Mouse (Mus musculus) heart, postnatal 0 days (tissue): ENCODE measurements around the gene Ube2s. TPM values are rescaled to one million over a fixed set of nuclear protein-coding genes. Genes with fewer than 3 reads are reported as not detected.

Source experiments
- ATAC-seq: fragments of 200-750 bp; cut with Nextera tagmentation; 2 replicates; pipeline ENCODE4 v1.8.0; 2017; ENCODE audit warnings: low read depth, moderate number of reproducible peaks, moderate library complexity; ENCODE audit not compliant: insufficient read depth
- DNase-seq: peaks from one replicate; pipeline ENCODE4 v3.0.0-alpha.2; 2016; ENCODE audit warnings: low spot score
- H3K27ac ChIP-seq: fragments of 300-500 bp; sonication (generic); 2 replicates; pipeline ENCODE4 v1.5.1; 2014; ENCODE audit warnings: low read depth, mild to moderate bottlenecking
- H3K27me3 ChIP-seq: fragments of 300-500 bp; sonication (generic); 2 replicates; pipeline ENCODE4 v1.6.1; 2014; ENCODE audit warnings: low read length, mixed read lengths; ENCODE audit not compliant: control insufficient read depth, insufficient read depth
- H3K36me3 ChIP-seq: fragments of 300-500 bp; sonication (generic); replicated peaks from 2 replicates; pipeline ENCODE4 v1.6.1; 2014; ENCODE audit warnings: low read length, mixed read lengths; ENCODE audit not compliant: control insufficient read depth, insufficient read depth
- H3K4me1 ChIP-seq: fragments of 300-500 bp; sonication (generic); 2 replicates; pipeline ENCODE4 v1.6.1; 2014; ENCODE audit warnings: antibody characterized with exemption; ENCODE audit not compliant: control insufficient read depth, insufficient read depth
- H3K4me2 ChIP-seq: fragments of 300-500 bp; sonication (generic); 2 replicates; pipeline ENCODE4 v1.6.1; 2014; ENCODE audit warnings: low read depth, mild to moderate bottlenecking, low read length, moderate library complexity
- H3K4me3 ChIP-seq: fragments of 300-500 bp; sonication (generic); 2 replicates; pipeline ENCODE4 v1.5.1; 2014; ENCODE audit warnings: low read depth, low read length
- H3K9ac ChIP-seq: fragments of 300-500 bp; sonication (generic); replicated peaks from 2 replicates; pipeline ENCODE4 v1.6.1; 2014; ENCODE audit warnings: low read depth, low read length, mixed read lengths
- H3K9me3 ChIP-seq: fragments of 300-500 bp; sonication (generic); replicated peaks from 2 replicates; pipeline ENCODE4 v1.6.1; 2016; ENCODE audit warnings: low read length; ENCODE audit not compliant: control insufficient read depth
- CTCF ChIP-seq: IDR thresholded peaks from 2 replicates; pipeline ENCODE4 v1.5.1; 2016; ENCODE audit warnings: antibody characterized with exemption, control low read depth, low read depth
- EP300 ChIP-seq: IDR thresholded peaks from 2 replicates; pipeline ENCODE4 v1.6.1; 2016; ENCODE audit warnings: antibody characterized with exemption, low read depth
- WGBS: fragments of 180-500 bp; shearing (Covaris S2); extraction: QIAGEN DNeasy Blood & Tissue Kit; methylation state at CpG from one replicate; pipeline ENCODE4 v1.1.7; 2014; 5-methylcytosine and 5-hydroxymethylcytosine counted together
- polyA plus RNA-seq: library from polyadenylated mRNA; unstranded; fragments of >200 nt; fragmentation: Nextera tagmentation; extraction: Ambion mirVana; gene quantifications from 2 replicates; pipeline ENCODE4 v1.2.1, GENCODE M21; 2015
- total RNA-seq: library from RNA; depleted of rRNA; stranded (reverse); fragments of >200 nt; gene quantifications from 2 replicates; pipeline ENCODE4 v1.2.3, GENCODE M21; 2014; ENCODE audit warnings: low replicate concordance

The Ube2s gene
- total and polyA plus RNA-seq, 2 experiments from 2014 or later = 174 to 440 TPM

DNA sequence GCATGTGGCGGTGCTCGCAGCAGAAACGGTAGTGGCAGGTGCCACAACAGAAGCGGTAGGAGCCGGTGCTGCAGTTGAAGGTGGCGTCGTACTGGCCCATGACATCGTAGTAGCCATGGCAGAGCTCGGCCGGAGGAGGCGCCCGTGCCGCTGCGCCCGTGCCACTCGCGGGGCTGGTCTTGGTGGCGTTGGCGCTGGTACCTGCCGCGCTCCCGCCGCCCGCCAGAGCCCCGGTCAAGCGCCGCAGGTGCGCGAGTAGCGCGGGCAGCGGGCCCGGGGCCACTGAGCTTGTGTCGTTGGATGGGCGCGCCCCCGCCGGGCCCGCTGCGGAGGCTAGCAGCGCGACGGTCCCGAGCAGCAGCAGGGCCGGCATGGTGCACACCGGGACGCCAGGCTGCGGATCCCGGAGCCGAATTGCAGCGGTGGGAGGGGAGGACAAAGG is 24.0 kb upstream of the Ube2s start:
- Histone ChIP-seq H3K9ac (no peak overlapping the region), H3K9me3 (no peaks in the 10 kb centered on the region), H3K4me1 (peaks cover 5% of the 10 kb centered on the region; the same call in 1 of the 2 replicates), H3K27me3 (peaks cover 69% of the 10 kb centered on the region), H3K36me3 (no peaks in the 10 kb centered on the region), H3K27ac (no peak overlapping the region), H3K4me2 (peak overlapping the region; percentile 77), H3K4me3 (peak overlapping the region; percentile 45)
- TF ChIP-seq EP300 (no peak), CTCF (peak; percentile 33; the same call in 1 of the 2 replicates)
- DNase-seq (peak; percentile 29), ATAC-seq (peak; percentile 87)
- WGBS = 0% methylated on average over 50 of the region's 51 CpGs

DNA sequence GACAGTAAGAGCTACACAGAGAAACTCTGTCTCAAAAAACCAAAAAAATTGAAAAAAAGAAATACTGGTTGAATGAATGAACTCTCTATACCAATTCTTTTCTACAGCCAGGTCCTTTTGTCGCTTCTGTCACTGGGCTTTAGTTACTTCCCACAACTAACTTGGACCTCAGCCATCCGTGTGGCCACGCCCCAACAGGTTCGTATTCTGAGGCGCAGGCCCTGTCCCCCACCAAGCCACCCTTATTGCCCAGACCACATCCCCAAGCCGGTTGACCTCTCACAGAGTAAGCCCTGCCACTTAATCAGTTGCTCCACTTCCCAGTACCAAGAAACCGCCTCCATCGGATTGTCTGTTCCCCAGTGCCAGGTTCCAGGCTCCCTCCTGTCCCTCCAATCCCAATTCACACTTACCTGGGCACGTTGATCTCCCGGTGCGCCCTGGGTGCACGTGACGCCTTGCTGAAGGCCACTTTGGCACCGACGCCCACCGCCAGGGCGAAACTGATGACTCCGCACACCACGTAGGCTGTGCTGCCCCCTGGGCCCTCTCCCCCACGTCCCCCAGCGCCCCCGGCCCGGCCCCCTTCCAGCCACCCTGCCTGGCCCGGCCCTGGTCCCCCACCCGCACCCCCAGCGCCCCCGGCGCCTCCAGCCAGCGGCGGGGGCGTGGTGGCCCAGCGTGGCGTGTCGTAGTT is 23.4 kb upstream of the Ube2s start:
- Histone ChIP-seq H3K4me3 (peak overlapping the region; percentile 45), H3K4me2 (peak overlapping the region; percentile 77), H3K36me3 (no peaks in the 10 kb centered on the region), H3K4me1 (peaks cover 5% of the 10 kb centered on the region; the same call in 1 of the 2 replicates), H3K27ac (no peak overlapping the region), H3K9me3 (no peaks in the 10 kb centered on the region), H3K9ac (no peak overlapping the region), H3K27me3 (peaks cover 72% of the 10 kb centered on the region)
- DNase-seq (no peak), ATAC-seq (0 out of 2 replicates have a peak, but pooled peaks have one; percentile 12)
- WGBS = 7% methylated on average over 33 of the region's 34 CpGs
- TF ChIP-seq EP300 = no peak
- no peak for TF ChIP-seq CTCF

DNA sequence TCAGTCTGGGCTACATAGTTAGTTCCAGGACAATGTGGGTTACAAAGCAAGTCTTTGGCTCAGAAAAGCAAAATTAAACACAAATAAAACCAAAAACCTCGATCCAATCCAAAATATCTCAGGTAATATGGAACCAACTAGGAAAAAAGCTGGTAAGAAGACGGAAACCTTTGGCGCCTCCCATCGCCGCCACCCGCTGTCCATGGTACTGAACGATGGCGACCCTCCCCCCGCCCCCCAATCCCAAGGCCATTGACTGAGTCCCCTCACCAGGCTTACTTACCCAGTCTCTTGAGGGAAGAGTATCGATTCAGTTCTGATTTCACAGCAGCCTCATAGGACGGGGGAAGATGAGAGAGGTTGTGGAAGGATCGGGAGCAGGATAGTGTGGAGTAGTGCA is 18.1 kb upstream of the Ube2s start:
- H3K27ac ChIP-seq = no peak overlapping the region
- TF ChIP-seq EP300 (no peak), CTCF (no peak)
- no peaks in the 10 kb centered on the region for H3K9me3 ChIP-seq
- no peaks in the 10 kb centered on the region for H3K36me3 ChIP-seq
- peaks cover 47% of the 10 kb centered on the region for H3K27me3 ChIP-seq
- H3K9ac ChIP-seq = no peak overlapping the region
- no peak overlapping the region for H3K4me3 ChIP-seq
- 8% methylated on average over 12 of the region's 12 CpGs for WGBS
- ATAC-seq = no peak
- DNase-seq = no peak
- H3K4me2 ChIP-seq = no peak overlapping the region
- no peaks in the 10 kb centered on the region for H3K4me1 ChIP-seq

DNA sequence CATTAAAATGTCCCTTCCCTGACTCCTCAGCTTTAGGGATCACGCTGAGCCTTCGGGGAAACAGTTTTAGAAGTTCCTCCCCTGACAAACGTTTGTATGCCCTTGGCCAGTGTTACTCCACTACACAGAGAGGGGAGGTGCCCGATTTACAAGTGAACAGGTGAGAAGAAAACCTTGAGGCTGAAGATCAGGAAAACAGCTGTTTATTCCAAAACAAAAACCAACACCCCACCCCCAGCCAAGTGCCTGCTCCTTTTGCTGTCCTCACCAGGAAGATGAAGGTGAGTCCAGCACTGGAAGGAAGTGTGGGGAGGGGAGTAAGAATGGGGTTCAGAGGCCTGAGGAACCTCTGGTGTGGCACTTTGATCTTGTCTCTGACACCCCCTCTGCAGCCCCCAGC is 13.0 kb upstream of the Ube2s start:
- no peak for TF ChIP-seq EP300
- TF ChIP-seq CTCF = no peak
- Histone ChIP-seq H3K27me3 (peaks cover 10% of the 10 kb centered on the region; the same call in 1 of the 2 replicates), H3K9ac (no peak overlapping the region), H3K4me1 (no peaks in the 10 kb centered on the region), H3K36me3 (no peaks in the 10 kb centered on the region), H3K27ac (no peak overlapping the region), H3K4me2 (no peak overlapping the region), H3K9me3 (no peaks in the 10 kb centered on the region), H3K4me3 (no peak overlapping the region)
- 40% methylated on average over 4 of the region's 4 CpGs for WGBS
- ATAC-seq = no peak
- no peak for DNase-seq

DNA sequence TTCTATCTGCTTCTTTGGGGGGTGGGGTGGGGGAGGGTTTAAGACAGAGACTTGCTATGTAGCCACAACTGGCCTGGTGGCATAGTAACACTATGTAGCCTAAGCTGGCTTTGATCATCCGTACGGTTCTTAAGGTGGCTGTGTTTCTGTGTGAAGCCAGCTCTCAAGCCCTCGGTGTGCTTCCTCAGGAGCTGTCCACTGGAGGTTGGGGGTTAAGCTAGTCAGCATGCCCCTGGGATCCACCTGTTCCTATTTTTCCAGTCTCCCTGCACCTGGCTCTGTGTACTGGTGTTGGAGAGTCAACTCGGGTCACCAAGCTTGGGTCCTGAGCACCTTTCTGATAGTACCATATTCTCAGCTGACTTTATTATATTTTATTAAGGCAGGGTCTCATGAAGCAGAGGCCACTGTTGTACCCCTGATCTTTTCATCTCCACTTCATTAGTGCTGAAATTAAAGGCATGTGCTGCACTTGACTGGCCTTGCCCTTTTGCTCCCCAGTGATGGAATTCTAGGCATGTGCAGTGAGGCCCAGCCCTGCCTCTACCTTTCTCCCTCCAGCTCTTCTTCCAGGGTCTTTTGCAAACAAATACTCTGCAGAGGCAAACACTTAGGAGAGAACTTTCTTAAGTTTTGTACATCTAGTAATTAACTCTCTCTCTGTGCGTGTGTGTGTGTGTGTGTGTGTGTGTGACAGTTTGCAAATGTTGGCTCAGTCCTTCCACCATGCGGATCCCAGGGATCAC is 9.9 kb upstream of the Ube2s start:
- H3K4me1 ChIP-seq = no peaks in the 10 kb centered on the region
- H3K27ac ChIP-seq = no peak overlapping the region
- no peak for TF ChIP-seq EP300
- TF ChIP-seq CTCF = no peak
- WGBS = 55% methylated on average over 6 of the region's 6 CpGs
- no peaks in the 10 kb centered on the region for H3K9me3 ChIP-seq
- no peaks in the 10 kb centered on the region for H3K27me3 ChIP-seq
- no peak overlapping the region for H3K9ac ChIP-seq
- no peaks in the 10 kb centered on the region for H3K36me3 ChIP-seq
- no peak overlapping the region for H3K4me3 ChIP-seq
- ATAC-seq = no peak
- DNase-seq = no peak
- no peak overlapping the region for H3K4me2 ChIP-seq
